Mouse (Mus musculus): ENCODE data around the gene Sult1c1.
"Not testable (repeated sequence)": the region's sequence is repeated elsewhere in the genome, so short reads cannot be mapped to it uniquely, and the experiment has no call there.

Sult1c1 gene

GRCm38 (mm10) chr17:53990574-53990973, at the start of gene Sult1c1:
Sult1c1 (minus strand) TSS chr17:53990674.
- no peak for DNase-seq (ENCODE audit: low read depth, low spot score)

- peak; percentile 13 for DNase-seq (ENCODE audit: low read depth, low spot score)
Measured at GRCm38 (mm10) chr17:54014204-54014603, 23.7 kb upstream of the Sult1c1 start.

- DNase-seq (ENCODE audit: low read depth, low spot score): no peak
Measured at GRCm38 (mm10) chr17:54011196-54011595, 20.7 kb upstream of the Sult1c1 start.

- not testable (repeated sequence) for DNase-seq (ENCODE audit: low read depth, low spot score)
Measured at GRCm38 (mm10) chr17:54010536-54010935, 20.1 kb upstream of the Sult1c1 start.

GRCm38 (mm10) chr17:54003522-54003921, 13.0 kb upstream of the Sult1c1 start:
- DNase-seq (ENCODE audit: low read depth, low spot score): no peak

- no peak for DNase-seq (ENCODE audit: low read depth, low spot score)
Measured at GRCm38 (mm10) chr17:53973606-53974005, 16.9 kb downstream of the Sult1c1 start.

GRCm38 (mm10) chr17:53941569-53942162, 48.8 kb downstream of the Sult1c1 start:
- DNase-seq (ENCODE audit: low read depth, low spot score): no peak

GRCm38 (mm10) chr17:53940726-53941125, 49.7 kb downstream of the Sult1c1 start:
- DNase-seq (ENCODE audit: low read depth, low spot score): no peak

Measured in retina, adult 2 months (tissue).